ENCODE assay signal across 9 mouse cellular contexts in the genomic region with DNA sequence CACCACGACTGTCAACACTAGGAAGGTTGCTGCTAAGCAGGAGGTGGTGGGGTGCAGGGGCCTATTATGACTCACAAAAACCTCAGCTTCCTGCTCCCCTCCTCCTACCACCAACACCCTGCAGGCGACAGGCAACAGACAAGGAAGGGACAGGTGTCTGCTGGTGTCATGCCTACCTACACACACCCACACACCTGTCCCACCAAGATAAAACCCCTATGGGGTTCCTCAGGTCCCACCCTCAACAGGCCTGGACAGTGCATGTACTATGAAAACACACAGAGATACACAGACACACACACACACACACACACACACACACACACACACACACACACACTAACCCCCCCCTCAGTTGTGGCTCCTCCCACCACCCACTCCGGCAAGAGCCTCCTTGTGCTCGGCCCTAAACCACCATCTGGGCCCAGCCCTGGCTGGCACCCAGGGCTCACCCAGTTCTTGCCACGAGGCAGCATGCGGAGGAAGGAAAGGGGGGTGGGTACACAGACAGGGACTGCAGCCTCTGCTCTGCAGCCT. TPM values are rescaled to one million over a fixed set of nuclear protein-coding genes. Genes with fewer than 3 reads are reported as not detected.
DNase-seq lines count a peak whose midpoint lies in the region; ATAC-seq lines count a peak whose summit lies in the region.
"Had no signal": no experiment of that assay in that cellular context is flagged by ENCODE, and none has a peak within 500 bp of the region (broad histone marks: within the 10 kb centered on the region; RNA-seq: fewer than 3 reads in every experiment).

No protein-coding gene starts in this region.

- no peak for DNase-seq in embryonic facial prominence, embryonic 10.5 days (ENCODE audit: low spot score)
- DNase-seq in 416B (ENCODE audit: low read depth): peak; percentile 96
- peak; percentile 68 to 72 for DNase-seq in cerebellum, postnatal 14 days
- DNase-seq in spleen, postnatal 4 days (ENCODE audit: low spot score in 2 of 2): peak; percentile 38 to 74

- no peaks in the 10 kb centered on the region for H3K27me3 ChIP-seq in embryonic facial prominence, embryonic 13.5 days
- H3K27me3 ChIP-seq in embryonic facial prominence, embryonic 10.5 days (replicated peaks; ENCODE audit: low read depth, poor library complexity, severe bottlenecking): no peaks in the 10 kb centered on the region
- no peaks in the 10 kb centered on the region for H3K27me3 ChIP-seq in liver, embryonic 12.5 days (replicated peaks)
- H3K27me3 ChIP-seq in heart, embryonic 11.5 days (ENCODE audit: control insufficient read depth, insufficient read depth, low read length): no peaks in the 10 kb centered on the region
- no peaks in the 10 kb centered on the region for H3K27me3 ChIP-seq in heart, embryonic 12.5 days (replicated peaks)

- peaks cover 33% of the 10 kb centered on the region for H3K4me1 ChIP-seq in embryonic facial prominence, embryonic 13.5 days
- peaks cover 32% of the 10 kb centered on the region for H3K4me1 ChIP-seq in embryonic facial prominence, embryonic 10.5 days
- peaks cover 65% of the 10 kb centered on the region for H3K4me1 ChIP-seq in liver, embryonic 12.5 days
- peaks cover 14% of the 10 kb centered on the region for H3K4me1 ChIP-seq in heart, embryonic 11.5 days (ENCODE audit: control insufficient read depth, insufficient read depth, low read length)
- peaks cover 60% of the 10 kb centered on the region for H3K4me1 ChIP-seq in heart, embryonic 12.5 days (replicated peaks)

- 71% methylated on average over 6 of the region's 6 CpGs for WGBS in embryonic facial prominence, embryonic 13.5 days
- 78% methylated on average over 6 of the region's 6 CpGs for WGBS in embryonic facial prominence, embryonic 10.5 days
- WGBS in liver, embryonic 12.5 days (ENCODE audit: insufficient replicate concordance): 25% methylated on average over 5 of the region's 6 CpGs
- WGBS in heart, embryonic 11.5 days (ENCODE audit: insufficient replicate concordance): 83% methylated on average over 6 of the region's 6 CpGs
- 54% methylated on average over 6 of the region's 6 CpGs for WGBS in heart, embryonic 12.5 days

- H3K27ac ChIP-seq in embryonic facial prominence, embryonic 13.5 days: no peak overlapping the region
- H3K27ac ChIP-seq in embryonic facial prominence, embryonic 10.5 days (replicated peaks): no peak overlapping the region
- peak overlapping the region; percentile 12; the same call in 1 of the 2 replicates for H3K27ac ChIP-seq in liver, embryonic 12.5 days
- H3K27ac ChIP-seq in heart, embryonic 11.5 days (ENCODE audit: low read depth, low read length): no peak overlapping the region
- no peak overlapping the region for H3K27ac ChIP-seq in heart, embryonic 12.5 days (ENCODE audit: poor library complexity, severe bottlenecking)

- 0 out of 2 replicates have a peak overlapping the region, but pooled peaks have one; percentile 11 for H3K9ac ChIP-seq in embryonic facial prominence, embryonic 13.5 days
- H3K9ac ChIP-seq in liver, embryonic 12.5 days: peak overlapping the region; percentile 23; the same call in 1 of the 2 replicates
- no peak overlapping the region for H3K9ac ChIP-seq in heart, embryonic 11.5 days (ENCODE audit: low read depth, low read length)
- H3K9ac ChIP-seq in heart, embryonic 12.5 days: no peak overlapping the region

- no peaks in the 10 kb centered on the region for H3K9me3 ChIP-seq in embryonic facial prominence, embryonic 13.5 days
- H3K9me3 ChIP-seq in embryonic facial prominence, embryonic 10.5 days: no peaks in the 10 kb centered on the region
- no peaks in the 10 kb centered on the region for H3K9me3 ChIP-seq in liver, embryonic 12.5 days (replicated peaks)
- no peaks in the 10 kb centered on the region for H3K9me3 ChIP-seq in heart, embryonic 11.5 days (replicated peaks; ENCODE audit: control insufficient read depth, low read length)
- H3K9me3 ChIP-seq in heart, embryonic 12.5 days (replicated peaks): no peaks in the 10 kb centered on the region

- no peak for ATAC-seq in embryonic facial prominence, embryonic 13.5 days (ENCODE audit: insufficient number of reproducible peaks, insufficient read depth, low FRiP score, low TSS enrichment, low read depth)
- ATAC-seq in liver, embryonic 12.5 days: 0 out of 2 replicates have a peak, but pooled peaks have one; percentile 13
- no peak for ATAC-seq in heart, embryonic 11.5 days (replicated peaks; ENCODE audit: insufficient number of reproducible peaks, low FRiP score, low TSS enrichment)
- ATAC-seq in heart, embryonic 12.5 days (ENCODE audit: insufficient number of reproducible peaks, low FRiP score): no peak

- H3K4me3 ChIP-seq in embryonic facial prominence, embryonic 13.5 days: no peak overlapping the region
- no peak overlapping the region for H3K4me3 ChIP-seq in embryonic facial prominence, embryonic 10.5 days
- no peak overlapping the region for H3K4me3 ChIP-seq in liver, embryonic 12.5 days
- H3K4me3 ChIP-seq in heart, embryonic 11.5 days (ENCODE audit: low read depth, low read length): no peak overlapping the region
- no peak overlapping the region for H3K4me3 ChIP-seq in heart, embryonic 12.5 days

- H3K4me2 ChIP-seq in embryonic facial prominence, embryonic 13.5 days: no peak overlapping the region
- peak overlapping the region; percentile 30 for H3K4me2 ChIP-seq in liver, embryonic 12.5 days
- H3K4me2 ChIP-seq in heart, embryonic 11.5 days: no peak overlapping the region
- no peak overlapping the region for H3K4me2 ChIP-seq in heart, embryonic 12.5 days

- peaks cover 30% of the 10 kb centered on the region for H3K36me3 ChIP-seq in embryonic facial prominence, embryonic 13.5 days
- H3K36me3 ChIP-seq in embryonic facial prominence, embryonic 10.5 days (replicated peaks): peaks cover 30% of the 10 kb centered on the region
- H3K36me3 ChIP-seq in liver, embryonic 12.5 days: peaks cover 29% of the 10 kb centered on the region
- peaks cover 8% of the 10 kb centered on the region for H3K36me3 ChIP-seq in heart, embryonic 11.5 days (ENCODE audit: control insufficient read depth, insufficient read depth, low read length)
- H3K36me3 ChIP-seq in heart, embryonic 12.5 days: peaks cover 25% of the 10 kb centered on the region

RNA-seq across cellular contexts. Expression of a gene that starts 5.1 kb away (rescaled TPM):
- 57.4 and 57.8 TPM in 2 replicates for polyA plus RNA-seq in embryonic facial prominence, embryonic 13.5 days (2015; fragmentation: Nextera tagmentation; extraction: Ambion mirVana)
- polyA plus RNA-seq in embryonic facial prominence, embryonic 10.5 days (2016; fragmentation: Nextera tagmentation; extraction: Ambion mirVana): 80.6 and 85.5 TPM in 2 replicates
- 32.5 and 34.1 TPM in 2 replicates for polyA plus RNA-seq in liver, embryonic 12.5 days (2016; fragmentation: Nextera tagmentation; extraction: Ambion mirVana)
- 45.7 and 50.8 TPM in 2 replicates for polyA plus RNA-seq in heart, embryonic 11.5 days (2014; fragmentation: Nextera tagmentation; extraction: Ambion mirVana)
- 45.0 and 46.3 TPM in 2 replicates for polyA plus RNA-seq in heart, embryonic 12.5 days (2016; fragmentation: Nextera tagmentation; extraction: Ambion mirVana)

RNA-seq across cellular contexts. Expression of a gene that starts 12.5 kb away (rescaled TPM):
- polyA plus RNA-seq in embryonic facial prominence, embryonic 13.5 days (2015; fragmentation: Nextera tagmentation; extraction: Ambion mirVana): not detected in 2 replicates
- 0.30 and 0.34 TPM in 2 replicates for polyA plus RNA-seq in embryonic facial prominence, embryonic 10.5 days (2016; fragmentation: Nextera tagmentation; extraction: Ambion mirVana)
- 3.3 TPM in 2 replicates for polyA plus RNA-seq in liver, embryonic 12.5 days (2016; fragmentation: Nextera tagmentation; extraction: Ambion mirVana)
- polyA plus RNA-seq in heart, embryonic 11.5 days (2014; fragmentation: Nextera tagmentation; extraction: Ambion mirVana): 0.79 and 1.0 TPM in 2 replicates
- 0.77 and 1.0 TPM in 2 replicates for polyA plus RNA-seq in heart, embryonic 12.5 days (2016; fragmentation: Nextera tagmentation; extraction: Ambion mirVana)

RNA-seq across cellular contexts. Expression of a gene that starts 24.2 kb away (rescaled TPM):
- not detected in 2 replicates for polyA plus RNA-seq in embryonic facial prominence, embryonic 13.5 days (2015; fragmentation: Nextera tagmentation; extraction: Ambion mirVana)
- not detected in 2 replicates for polyA plus RNA-seq in embryonic facial prominence, embryonic 10.5 days (2016; fragmentation: Nextera tagmentation; extraction: Ambion mirVana)
- polyA plus RNA-seq in liver, embryonic 12.5 days (2016; fragmentation: Nextera tagmentation; extraction: Ambion mirVana): 2.4 and 3.7 TPM in 2 replicates
- not detected in 2 replicates for polyA plus RNA-seq in heart, embryonic 11.5 days (2014; fragmentation: Nextera tagmentation; extraction: Ambion mirVana)
- polyA plus RNA-seq in heart, embryonic 12.5 days (2016; fragmentation: Nextera tagmentation; extraction: Ambion mirVana): not detected in 2 replicates
- polyA plus RNA-seq: heart, embryonic 14.5 days had no signal

RNA-seq across cellular contexts. Expression of a gene that starts 45.4 kb away (rescaled TPM):
- polyA plus RNA-seq in embryonic facial prominence, embryonic 13.5 days (2015; fragmentation: Nextera tagmentation; extraction: Ambion mirVana): 53.3 and 62.2 TPM in 2 replicates
- 49.1 and 52.2 TPM in 2 replicates for polyA plus RNA-seq in embryonic facial prominence, embryonic 10.5 days (2016; fragmentation: Nextera tagmentation; extraction: Ambion mirVana)
- 36.2 and 41.1 TPM in 2 replicates for polyA plus RNA-seq in liver, embryonic 12.5 days (2016; fragmentation: Nextera tagmentation; extraction: Ambion mirVana)
- polyA plus RNA-seq in heart, embryonic 11.5 days (2014; fragmentation: Nextera tagmentation; extraction: Ambion mirVana): 29.7 and 37.3 TPM in 2 replicates
- 46.9 and 49.4 TPM in 2 replicates for polyA plus RNA-seq in heart, embryonic 12.5 days (2016; fragmentation: Nextera tagmentation; extraction: Ambion mirVana)

RNA-seq across cellular contexts. Expression of a gene that starts 45.5 kb away (rescaled TPM):
- 164 and 188 TPM in 2 replicates for polyA plus RNA-seq in embryonic facial prominence, embryonic 13.5 days (2015; fragmentation: Nextera tagmentation; extraction: Ambion mirVana)
- polyA plus RNA-seq in embryonic facial prominence, embryonic 10.5 days (2016; fragmentation: Nextera tagmentation; extraction: Ambion mirVana): 180 and 188 TPM in 2 replicates
- polyA plus RNA-seq in liver, embryonic 12.5 days (2016; fragmentation: Nextera tagmentation; extraction: Ambion mirVana): 134 TPM in 2 replicates
- polyA plus RNA-seq in heart, embryonic 11.5 days (2014; fragmentation: Nextera tagmentation; extraction: Ambion mirVana): 107 and 109 TPM in 2 replicates
- polyA plus RNA-seq in heart, embryonic 12.5 days (2016; fragmentation: Nextera tagmentation; extraction: Ambion mirVana): 112 and 116 TPM in 2 replicates

Comparison
In these comparisons a context has a peak if more than half of its experiments do, and no peak if none do; other contexts are left out.
1. H3K9ac ChIP-seq: peak in embryonic facial prominence, embryonic 13.5 days (single experiment) and liver, embryonic 12.5 days (single experiment); none in heart, embryonic 11.5 days (single experiment) and heart, embryonic 12.5 days (single experiment).